Mouse (Mus musculus) heart, postnatal 25 days (tissue): Measurements from ENCODE around the gene C1ql4. TPM values are rescaled to one million over a fixed set of nuclear protein-coding genes. Genes with fewer than 3 reads are reported as not detected.
A peak's percentile ranks its signal among the peaks of the same experiment; 100 is the strongest.
"Not testable (repeated sequence)": the region's sequence is repeated elsewhere in the genome, so short reads cannot be mapped to it uniquely, and the experiment has no call there.

ENCODE experiments used
- DNase-seq: peaks from one replicate; pipeline ENCODE4 v3.0.0; 2022; ENCODE audit warnings: low spot score
- intact Hi-C: fragments of 180-260 bp; cut with DNase I; formaldehyde crosslinking; loops from one replicate; pipeline ENCODE4 v1.15.1; 2025
- total RNA-seq, 2 experiments: library from RNA; stranded (reverse); gene quantifications; 2 replicates each; pipeline ENCODE4 v1.2.3; 2021

C1ql4 gene
- total RNA-seq, 2 experiments from 2014 or later: not detected

- intact Hi-C loops: loop anchor here (2.0 to 5.0 kb wide), 3 partner anchors 58 to 185 kb away; no protein-coding TSS in a partner anchor
Measured at GRCm38 (mm10) chr15:99082322-99082721, 5.3 kb downstream of the C1ql4 start.

GRCm38 (mm10) chr15:99079804-99080203 is 7.8 kb downstream of the C1ql4 start:
- no peak for DNase-seq
- intact Hi-C loops: loop anchor here (5.0 kb wide), 1 partner anchor 187 kb away; no protein-coding TSS in a partner anchor

More at GRCm38 (mm10) chr15:99082322-99082721, 5.3 kb downstream of the C1ql4 start:
- DNase-seq: no peak

GRCm38 (mm10) chr15:99078181-99078910 is 9.3 kb downstream of the C1ql4 start:
- no peak for DNase-seq
- intact Hi-C loops: no loop called here

- intact Hi-C loops, DNase-seq: not testable (repeated sequence)
Measured at GRCm38 (mm10) chr15:99076011-99076410, 11.6 kb downstream of the C1ql4 start.

GRCm38 (mm10) chr15:99074600-99075333 is 12.8 kb downstream of the C1ql4 start:
- intact Hi-C loops: no loop called here
- peak; percentile 97 for DNase-seq

GRCm38 (mm10) chr15:99074019-99074599 is 13.5 kb downstream of the C1ql4 start, which contains the start of gene Troap:
Gene Troap, plus strand, starts transcription at chr15:99074575.
- intact Hi-C loops: no loop called here
- DNase-seq: no peak

GRCm38 (mm10) chr15:99071988-99072387 is 15.6 kb downstream of the C1ql4 start:
- no peak for DNase-seq
- intact Hi-C loops: no loop called here

GRCm38 (mm10) chr15:99065557-99066165 is 22.0 kb downstream of the C1ql4 start:
- no peak for DNase-seq
- intact Hi-C loops: no loop called here

GRCm38 (mm10) chr15:99056332-99056731 is 31.3 kb downstream of the C1ql4 start:
- no peak for DNase-seq
- intact Hi-C loops: no loop called here

- intact Hi-C loops: no loop called here
- no peak for DNase-seq
Measured at GRCm38 (mm10) chr15:99055511-99055961, 32.1 kb downstream of the C1ql4 start.

- intact Hi-C loops: no loop called here
- no peak for DNase-seq
Measured at GRCm38 (mm10) chr15:99055040-99055439, 32.6 kb downstream of the C1ql4 start, which contains the start of gene Prph. Gene Prph, plus strand, starts transcription at chr15:99055174.

GRCm38 (mm10) chr15:99053373-99053772 is 34.2 kb downstream of the C1ql4 start:
- intact Hi-C loops: loop anchor here (5.0 kb wide), 2 partner anchors 34 to 214 kb away; partner anchors contain the start of gene C1ql4
- DNase-seq: no peak

- intact Hi-C loops: loop anchor here (2.0 to 5.0 kb wide), 3 partner anchors 38 to 218 kb away; partner anchors contain the start of gene C1ql4
- DNase-seq: no peak
Measured at GRCm38 (mm10) chr15:99049473-99050253, 38.0 kb downstream of the C1ql4 start.

GRCm38 (mm10) chr15:99045734-99046133 is 41.9 kb downstream of the C1ql4 start:
- intact Hi-C loops, DNase-seq: not testable (repeated sequence)

GRCm38 (mm10) chr15:99044854-99045253 is 42.8 kb downstream of the C1ql4 start:
- intact Hi-C loops: no loop called here
- no peak for DNase-seq

- intact Hi-C loops: no loop called here
- no peak for DNase-seq
Measured at GRCm38 (mm10) chr15:99042334-99042733, 45.3 kb downstream of the C1ql4 start.

GRCm38 (mm10) chr15:99040920-99041856 is 46.4 kb downstream of the C1ql4 start:
- DNase-seq: no peak
- intact Hi-C loops: no loop called here
